Mouse (Mus musculus) erythroid progenitor cell, adult 5-6 weeks (primary cell): ENCODE results near the gene Gale. TPM values are rescaled to one million over a fixed set of nuclear protein-coding genes. Genes with fewer than 3 reads are reported as not detected.

Source experiments
- ATAC-seq: replicated peaks from 2 replicates; pipeline ENCODE4 v1.8.0; 2016; ENCODE audit warnings: moderate number of reproducible peaks, mild to moderate bottlenecking, moderate TSS enrichment, inconsistent platforms; ENCODE audit not compliant: poor library complexity, low FRiP score, severe bottlenecking
- total RNA-seq, 2 experiments: library from RNA; stranded (forward) in 1 of 2; stranded (reverse) in 1 of 2; fragments of 150-400 nt in 1 of 2; fragments of 186-747, 209-891 nt in 1 of 2; gene quantifications; 2 replicates each; pipeline versions ENCODE4 v1.2.3 to v1.2.4; 2015 to 2017; ENCODE audit warnings: low replicate concordance in 2 of 2

Gene Gale
- 1.4 and 6.3 TPM in 2 replicates for total RNA-seq (2015; ENCODE audit: low replicate concordance)
- 3.6 and 12.2 TPM in 2 replicates for total RNA-seq (2017; ENCODE audit: low replicate concordance)

DNA sequence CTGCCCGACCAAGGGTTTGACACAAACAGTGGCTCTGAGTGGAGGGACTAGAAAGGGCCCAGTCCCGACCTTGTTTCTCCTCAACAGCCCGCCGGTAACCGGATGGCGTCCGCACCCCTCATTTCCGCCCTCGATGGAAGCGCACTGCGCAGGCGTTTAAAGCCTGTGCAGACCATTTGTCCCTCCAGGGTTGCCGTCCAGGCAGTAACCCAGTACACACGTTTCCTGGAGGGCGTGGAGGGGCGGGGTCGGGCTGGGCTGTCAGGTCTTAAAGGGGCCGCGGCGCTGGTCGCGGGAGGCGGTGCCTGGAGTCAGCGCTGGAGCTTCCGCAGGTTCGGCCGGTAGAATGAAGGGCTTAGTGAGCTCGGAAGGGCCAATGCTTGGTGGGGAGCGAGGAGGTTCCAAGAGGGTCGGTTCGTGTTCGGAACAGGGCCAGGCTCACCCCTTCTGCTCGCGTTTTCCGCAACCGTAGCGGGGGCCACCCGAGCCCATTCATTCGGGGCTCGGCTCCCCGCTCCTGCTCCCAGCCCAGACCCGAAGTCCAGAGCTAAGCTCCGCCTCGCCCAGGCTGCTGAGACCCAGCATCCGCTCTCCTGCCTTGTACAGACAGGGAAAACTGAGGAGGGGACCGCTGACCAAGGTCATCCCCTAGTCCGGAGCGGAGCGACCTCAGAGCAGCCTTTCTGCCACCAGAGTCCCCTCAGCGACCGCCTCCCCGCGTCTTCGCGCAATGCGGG is at the start of gene Gale:
Gene Gale, plus strand, starts transcription at position 271 of the 737 bp plus-strand sequence.
- peak; percentile 81 for ATAC-seq

DNA sequence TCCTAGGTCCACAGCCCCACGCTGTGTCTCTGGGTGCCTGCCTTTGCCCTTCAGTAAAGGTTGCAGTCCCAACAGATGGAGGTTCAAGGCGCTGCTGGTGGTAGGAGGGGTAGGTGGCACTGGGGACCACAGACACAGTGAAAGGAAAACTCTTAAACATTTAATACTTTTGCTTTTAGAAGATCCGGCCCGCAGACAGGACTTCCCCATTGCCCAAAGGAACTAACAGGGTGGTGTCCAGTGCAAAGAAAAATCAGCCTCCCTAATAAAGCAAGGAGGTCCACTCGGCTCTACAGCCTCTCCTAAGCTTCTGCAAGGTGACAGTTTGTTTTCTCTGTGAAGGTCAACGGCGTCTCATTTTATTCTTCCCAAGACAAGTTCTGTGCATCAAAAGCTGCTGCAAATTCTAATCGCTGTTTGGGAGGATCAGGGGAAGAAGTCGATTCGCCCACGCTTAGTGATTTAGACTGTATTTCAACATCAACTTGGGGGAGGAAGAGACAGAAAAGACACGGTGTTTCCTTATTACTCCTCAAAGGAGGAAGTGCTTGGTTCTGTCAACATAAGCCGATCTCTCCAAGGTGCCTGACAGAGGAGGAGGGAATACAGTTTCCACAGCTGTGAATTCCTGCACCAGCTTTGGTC is 44.8 kb upstream of the Gale start:
- ATAC-seq = no peak

GRCm38 (mm10) chr4:135919280-135919639 is 44.3 kb upstream of the Gale start:
- ATAC-seq = no peak

GRCm38 (mm10) chr4:135920304-135921241 is 43.0 kb upstream of the Gale start, which contains the start of gene Fuca1:
Fuca1 (plus strand) TSS chr4:135920735.
- ATAC-seq = peak; percentile 95

DNA sequence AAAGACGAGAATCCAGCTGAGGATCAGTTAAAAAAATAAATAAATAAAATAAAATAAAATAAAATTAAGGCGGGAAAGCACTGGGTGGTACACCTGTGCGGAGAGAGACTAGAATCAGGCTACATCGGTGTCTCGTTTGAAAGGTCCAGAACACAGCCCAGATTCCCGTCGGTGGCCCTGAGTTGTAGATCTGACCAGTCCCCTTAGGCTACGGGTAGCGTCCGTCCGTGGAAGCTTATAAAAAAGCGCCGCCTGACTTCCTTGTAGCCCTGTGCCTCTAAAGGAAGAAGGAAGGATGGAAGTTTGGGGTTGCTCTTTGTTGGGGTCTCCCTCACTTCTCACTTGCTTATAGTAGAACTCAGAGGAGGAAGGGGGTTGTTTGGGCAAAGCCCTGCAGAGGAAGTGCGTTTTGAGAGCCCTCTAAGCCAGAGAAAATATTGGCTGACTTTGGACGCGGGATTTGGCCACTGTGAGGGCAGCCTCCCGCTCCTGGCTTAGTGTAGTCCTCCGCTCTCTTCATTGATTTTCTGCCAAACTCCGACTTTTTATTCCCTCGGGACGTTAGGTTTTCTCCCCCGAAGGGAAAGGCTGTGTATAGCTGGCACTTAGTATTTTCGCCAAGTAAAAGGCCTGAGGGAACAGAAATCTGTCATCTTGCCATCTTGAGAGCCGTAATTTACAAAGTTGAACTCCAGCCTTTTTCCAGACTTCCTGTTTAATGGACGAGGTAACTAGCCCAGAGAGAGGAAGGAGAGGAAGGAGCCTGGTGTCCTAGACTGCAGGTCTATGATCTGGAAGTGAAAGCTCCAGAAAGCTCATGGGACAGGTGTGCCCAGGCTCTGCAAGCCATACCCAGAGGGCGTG is 42.0 kb upstream of the Gale start:
- no peak for ATAC-seq

- ATAC-seq = no peak
These were observed 41.3 kb upstream of the Gale start for GRCm38 (mm10) chr4:135922190-135922589.

- no peak for ATAC-seq
These were observed 39.1 kb upstream of the Gale start for GRCm38 (mm10) chr4:135924418-135924817.

DNA sequence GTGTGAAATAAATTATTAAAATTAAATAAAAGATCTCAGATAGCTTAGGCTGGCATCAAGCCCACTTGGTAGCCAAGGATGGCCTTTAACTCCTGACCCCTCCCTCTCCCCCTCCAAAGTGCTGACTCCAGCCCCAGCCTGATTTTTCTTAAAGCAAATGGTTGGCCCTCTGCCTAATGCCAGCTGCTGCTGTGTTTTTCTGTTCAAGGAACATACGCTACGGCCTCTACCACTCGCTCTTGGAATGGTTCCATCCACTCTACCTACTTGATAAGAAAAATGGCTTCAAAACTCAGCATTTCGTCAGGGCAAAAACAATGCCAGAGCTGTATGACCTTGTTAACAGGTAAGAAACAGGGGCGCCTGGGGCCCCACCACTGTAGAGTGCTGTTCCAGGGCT is 38.2 kb upstream of the Gale start:
- no peak for ATAC-seq

DNA sequence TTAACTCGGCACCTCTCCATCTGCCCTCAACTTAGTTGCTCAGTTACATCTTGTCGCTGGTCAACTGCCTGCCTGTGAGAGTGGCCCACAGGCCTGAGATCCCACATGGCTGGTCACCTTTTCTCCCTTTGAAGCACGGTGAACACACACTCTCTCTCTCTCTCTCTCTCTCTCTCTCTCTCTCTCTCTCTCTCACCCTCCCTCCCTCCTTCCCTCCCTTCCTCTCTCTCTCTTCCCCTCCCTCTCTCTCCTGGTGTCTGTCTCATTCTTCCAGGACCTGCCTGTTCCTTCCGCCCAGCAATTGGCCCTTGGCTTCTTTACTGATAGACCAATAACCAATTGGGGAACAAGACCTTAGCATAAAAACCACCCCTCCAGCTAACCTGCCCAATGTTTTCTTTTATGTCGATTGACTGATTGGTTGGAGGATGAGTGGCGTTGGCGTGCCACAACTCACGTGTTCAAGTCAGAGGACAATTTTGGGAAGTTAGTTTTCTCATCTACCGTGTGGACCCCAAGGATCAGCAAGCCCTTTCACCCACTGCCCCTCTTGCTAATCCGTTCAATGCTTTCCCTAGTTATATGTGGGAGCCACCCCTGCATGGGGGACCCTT is 37.2 kb upstream of the Gale start:
- no peak for ATAC-seq

- no peak for ATAC-seq
These were observed 36.7 kb upstream of the Gale start for GRCm38 (mm10) chr4:135926861-135927260.

- ATAC-seq = no peak
These were observed 35.2 kb upstream of the Gale start for GRCm38 (mm10) chr4:135928376-135928775.

DNA sequence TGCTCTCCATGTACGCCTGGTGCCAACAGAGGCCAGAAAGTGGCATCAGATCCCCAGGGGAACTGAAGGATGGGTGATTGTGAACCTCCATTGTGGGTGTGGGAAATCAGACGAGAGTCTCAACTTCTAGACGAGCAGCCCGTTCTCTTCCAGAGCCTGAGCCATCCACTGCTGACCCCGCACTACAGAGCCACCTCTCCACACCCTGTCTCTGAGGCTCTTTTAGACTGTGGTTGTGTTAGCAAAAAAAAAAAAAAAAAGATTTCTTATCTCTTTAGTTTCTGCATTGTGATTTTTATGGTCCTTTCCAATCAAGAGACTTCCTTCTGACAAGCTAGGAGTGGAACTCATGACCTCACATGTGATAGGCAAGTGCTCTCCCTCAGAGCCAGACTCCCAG is 34.1 kb upstream of the Gale start:
- no peak for ATAC-seq

GRCm38 (mm10) chr4:135929828-135930227 is 33.7 kb upstream of the Gale start:
- ATAC-seq = no peak

GRCm38 (mm10) chr4:135930239-135930638 is 33.3 kb upstream of the Gale start:
- ATAC-seq = no peak

- peak; percentile 61; the same call in 1 of the 2 replicates for ATAC-seq
These were observed 31.7 kb upstream of the Gale start for GRCm38 (mm10) chr4:135931832-135932231.

DNA sequence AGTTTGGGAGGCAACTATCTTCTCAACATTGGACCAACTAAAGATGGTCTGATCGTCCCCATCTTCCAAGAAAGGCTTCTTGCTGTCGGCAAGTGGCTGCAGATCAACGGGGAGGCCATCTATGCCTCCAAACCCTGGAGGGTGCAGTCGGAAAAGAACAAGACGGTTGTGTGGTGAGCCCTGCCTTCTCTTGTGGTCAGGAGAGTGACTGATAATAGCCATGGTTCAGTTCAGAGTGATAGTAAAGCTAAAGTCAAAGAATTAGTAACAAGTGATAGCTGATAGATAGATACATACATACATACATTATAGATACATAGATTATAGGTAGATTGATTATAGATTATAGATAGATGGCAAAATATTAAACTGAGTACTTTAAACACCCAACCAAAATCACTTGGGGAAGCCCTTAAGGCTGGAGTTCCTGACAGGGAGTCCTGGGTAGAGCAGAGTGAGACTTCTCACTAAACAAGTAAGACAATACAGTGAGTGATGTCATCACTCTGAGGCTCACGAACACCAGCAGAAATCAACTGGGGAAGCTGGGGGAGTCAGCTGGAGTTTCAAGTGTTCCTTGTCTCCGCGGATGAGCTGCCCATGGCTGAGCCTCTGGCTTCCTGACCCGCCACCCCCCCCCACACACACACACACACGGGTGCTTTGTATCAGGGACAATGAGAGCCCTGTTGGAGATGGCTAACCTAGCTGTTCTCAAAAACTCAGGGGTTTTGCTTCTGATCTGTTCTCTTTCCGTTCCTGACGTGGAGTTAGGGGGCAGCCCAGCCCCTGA is 28.6 kb upstream of the Gale start:
- no peak for ATAC-seq

GRCm38 (mm10) chr4:135935502-135935901 is 28.0 kb upstream of the Gale start:
- ATAC-seq = peak; percentile 72

- ATAC-seq = 0 out of 2 replicates have a peak, but pooled peaks have one; percentile 37
These were observed 24.7 kb upstream of the Gale start for GRCm38 (mm10) chr4:135938858-135939257.
